In genomic region chr17:68322607-68323006, GRCm38 (mm10) we compare ENCODE assay signal across 22 mouse cellular contexts. TPM values are rescaled to one million over a fixed set of nuclear protein-coding genes. Genes with fewer than 3 reads are reported as not detected.
"Had no signal": no experiment of that assay in that cellular context is flagged by ENCODE, and none has a peak within 500 bp of the region (broad histone marks: within the 10 kb centered on the region; RNA-seq: fewer than 3 reads in every experiment).

No protein-coding gene starts in this region.

- H3K4me3 ChIP-seq: neural tube, embryonic 12.5 days; neural tube, embryonic 13.5 days; neural tube, embryonic 15.5 days; stomach, embryonic 15.5 days had no signal

- H3K36me3 ChIP-seq: neural tube, embryonic 12.5 days; neural tube, embryonic 13.5 days; neural tube, embryonic 15.5 days; stomach, embryonic 15.5 days had no signal

- H3K4me2 ChIP-seq: neural tube, embryonic 12.5 days; neural tube, embryonic 13.5 days; neural tube, embryonic 15.5 days; stomach, embryonic 15.5 days had no signal

- DNase-seq: retina, postnatal 1 day; right cerebral cortex, adult 18-20 months; right cerebral cortex, postnatal 14 days; right cerebral cortex, postnatal 25 days; right cerebral cortex, postnatal 4 days; spleen, adult 18-20 months; thymus, adult 18-20 months; thymus, adult 2 months; thymus, postnatal 14 days; thymus, postnatal 25 days; thymus, postnatal 36 days; thymus, postnatal 4 days had no signal

- H3K9ac ChIP-seq: neural tube, embryonic 12.5 days; neural tube, embryonic 13.5 days; neural tube, embryonic 15.5 days; stomach, embryonic 15.5 days had no signal

- H3K27ac ChIP-seq: neural tube, embryonic 12.5 days; neural tube, embryonic 13.5 days; neural tube, embryonic 15.5 days; stomach, embryonic 15.5 days; stomach, postnatal 0 days had no signal

- H3K4me1 ChIP-seq: neural tube, embryonic 12.5 days; neural tube, embryonic 13.5 days; neural tube, embryonic 15.5 days; stomach, embryonic 15.5 days had no signal

- H3K27me3 ChIP-seq: neural tube, embryonic 12.5 days; neural tube, embryonic 13.5 days; neural tube, embryonic 15.5 days; stomach, embryonic 15.5 days had no signal

- H3K9me3 ChIP-seq: neural tube, embryonic 12.5 days; neural tube, embryonic 13.5 days; neural tube, embryonic 15.5 days; stomach, embryonic 15.5 days had no signal

RNA-seq across cellular contexts. Expression of gene L3mbtl4, which starts 49.0 kb away (rescaled TPM):
- total RNA-seq: neutrophil, adult 5-6 weeks had no signal
- polyA plus RNA-seq: small intestine, adult 2 months; spleen, adult 2 months; stomach, embryonic 14.5 days; stomach, postnatal 0 days; thymus, adult 2 months; thymus, postnatal 0 days had no signal
